14 mouse cellular contexts compared by ENCODE assay signal in genomic region chr8:128424626-128425333, GRCm38 (mm10).
DNase-seq lines count a peak whose midpoint lies in the region; ATAC-seq and TF ChIP-seq lines count a peak whose summit lies in the region.
"Had no signal": no experiment of that assay in that cellular context is flagged by ENCODE, and none has a peak within 500 bp of the region (broad histone marks: within the 10 kb centered on the region; RNA-seq: fewer than 3 reads in every experiment).

No protein-coding gene starts in this region.

- peak; percentile 36; the same call in 1 of the 2 replicates for ATAC-seq in kidney, postnatal 0 days (replicated peaks; ENCODE audit: low FRiP score, low read depth)
- ATAC-seq in intestine, embryonic 16.5 days, result peak; percentile 99
- ATAC-seq in liver, embryonic 14.5 days (ENCODE audit: insufficient read depth), result peak; percentile 39
- no peak for ATAC-seq in midbrain, embryonic 16.5 days
- no peak for ATAC-seq in megakaryocyte progenitor cell, adult 5-6 weeks (replicated peaks; ENCODE audit: poor library complexity)
- ATAC-seq: forebrain, embryonic 16.5 days had no signal

- no peak for TF ChIP-seq CTCF in kidney, postnatal 0 days (IDR thresholded peaks at IDR 0.05; ENCODE audit: low read depth)
- TF ChIP-seq CTCF in liver, embryonic 14.5 days (IDR thresholded peaks at IDR 0.05; ENCODE audit: low read depth), result no peak

- DNase-seq in kidney, postnatal 0 days (ENCODE audit: low spot score), result peak; percentile 78
- DNase-seq in kidney, postnatal 10 days, result no peak
- DNase-seq in liver, embryonic 14.5 days (ENCODE audit: low read depth in 3 of 3, low spot score in 3 of 3), result peak in 1 of 3 experiments; percentile 2
- no peak for DNase-seq in urinary bladder, adult 18-20 months (ENCODE audit: low spot score in 2 of 2)
- DNase-seq: cerebellum, adult 9-10 months; gastrocnemius, postnatal 36 days; layer of hippocampus, adult 9-11 months; thymus, postnatal 14 days had no signal

- H3K4me2 ChIP-seq in kidney, postnatal 0 days (ENCODE audit: low read length), result no peak overlapping the region
- no peak overlapping the region for H3K4me2 ChIP-seq in intestine, embryonic 16.5 days (ENCODE audit: low read depth, low read length)
- H3K4me2 ChIP-seq in liver, embryonic 14.5 days (ENCODE audit: low read depth), result no peak overlapping the region
- H3K4me2 ChIP-seq in midbrain, embryonic 16.5 days (ENCODE audit: low read length), result no peak overlapping the region
- H3K4me2 ChIP-seq: hindbrain, embryonic 15.5 days; neural tube, embryonic 13.5 days had no signal

- no peaks in the 10 kb centered on the region for H3K27me3 ChIP-seq in kidney, postnatal 0 days (ENCODE audit: insufficient read depth, low read length)
- H3K27me3 ChIP-seq in intestine, embryonic 16.5 days (replicated peaks; ENCODE audit: control insufficient read depth, insufficient read depth, low read length), result no peaks in the 10 kb centered on the region
- no peaks in the 10 kb centered on the region for H3K27me3 ChIP-seq in liver, embryonic 14.5 days (ENCODE audit: control insufficient read depth, insufficient read depth, low read length)
- H3K27me3 ChIP-seq in midbrain, embryonic 16.5 days (ENCODE audit: control insufficient read depth, insufficient read depth, low read depth, low read length), result no peaks in the 10 kb centered on the region
- H3K27me3 ChIP-seq: hindbrain, embryonic 15.5 days; neural tube, embryonic 13.5 days had no signal

- no peak overlapping the region for H3K27ac ChIP-seq in kidney, postnatal 0 days
- H3K27ac ChIP-seq in intestine, embryonic 16.5 days (ENCODE audit: low read length), result no peak overlapping the region
- no peak overlapping the region for H3K27ac ChIP-seq in liver, embryonic 14.5 days
- no peak overlapping the region for H3K27ac ChIP-seq in midbrain, embryonic 16.5 days (ENCODE audit: low read length)
- H3K27ac ChIP-seq: hindbrain, embryonic 15.5 days; neural tube, embryonic 13.5 days had no signal

- WGBS in kidney, postnatal 0 days, result 31% methylated on average over 7 of the region's 7 CpGs
- 59% methylated on average over 7 of the region's 7 CpGs for whole genome bisulfite sequencing in intestine, embryonic 16.5 days
- 51% methylated on average over 7 of the region's 7 CpGs for WGBS in liver, embryonic 14.5 days (ENCODE audit: insufficient replicate concordance)
- WGBS in midbrain, embryonic 16.5 days, result 86% methylated on average over 7 of the region's 7 CpGs

- peaks cover 27% of the 10 kb centered on the region for H3K36me3 ChIP-seq in kidney, postnatal 0 days (ENCODE audit: insufficient read depth, low read length)
- no peaks in the 10 kb centered on the region; the same call in 1 of the 2 replicates for H3K36me3 ChIP-seq in intestine, embryonic 16.5 days (ENCODE audit: control insufficient read depth, insufficient read depth, low read length)
- no peaks in the 10 kb centered on the region for H3K36me3 ChIP-seq in liver, embryonic 14.5 days (replicated peaks; ENCODE audit: control insufficient read depth, insufficient read depth, low read depth)
- peaks cover 10% of the 10 kb centered on the region for H3K36me3 ChIP-seq in midbrain, embryonic 16.5 days (ENCODE audit: control insufficient read depth, insufficient read depth, low read length)

- H3K9me3 ChIP-seq in kidney, postnatal 0 days (replicated peaks; ENCODE audit: low read length), result no peaks in the 10 kb centered on the region
- H3K9me3 ChIP-seq in intestine, embryonic 16.5 days (ENCODE audit: control insufficient read depth, low read length), result no peaks in the 10 kb centered on the region
- no peaks in the 10 kb centered on the region for H3K9me3 ChIP-seq in liver, embryonic 14.5 days (ENCODE audit: control insufficient read depth, low read length)
- no peaks in the 10 kb centered on the region for H3K9me3 ChIP-seq in midbrain, embryonic 16.5 days (replicated peaks; ENCODE audit: control insufficient read depth, low read length, poor library complexity, severe bottlenecking)
- H3K9me3 ChIP-seq: hindbrain, embryonic 15.5 days; neural tube, embryonic 13.5 days had no signal

- H3K4me1 ChIP-seq in kidney, postnatal 0 days (replicated peaks; ENCODE audit: insufficient read depth, low read length), result no peaks in the 10 kb centered on the region; the same call in 1 of the 2 replicates
- H3K4me1 ChIP-seq in intestine, embryonic 16.5 days (ENCODE audit: control insufficient read depth, insufficient read depth, low read length), result peaks cover 6% of the 10 kb centered on the region; the same call in 1 of the 2 replicates
- H3K4me1 ChIP-seq in liver, embryonic 14.5 days (replicated peaks; ENCODE audit: control insufficient read depth in 2 of 2, insufficient read depth in 2 of 2, low read length in 1 of 2), result peaks cover 0 to 7% of the 10 kb centered on the region in 2 experiments; a peak in 2 of 4 replicates
- H3K4me1 ChIP-seq in midbrain, embryonic 16.5 days (ENCODE audit: control insufficient read depth, insufficient read depth, low read length), result no peaks in the 10 kb centered on the region
- H3K4me1 ChIP-seq: hindbrain, embryonic 15.5 days had no signal

- no peak overlapping the region for H3K4me3 ChIP-seq in kidney, postnatal 0 days (replicated peaks; ENCODE audit: low read depth, low read length)
- H3K4me3 ChIP-seq in intestine, embryonic 16.5 days (ENCODE audit: low read length), result no peak overlapping the region
- no peak overlapping the region for H3K4me3 ChIP-seq in liver, embryonic 14.5 days (ENCODE audit: insufficient read depth in 1 of 2, low read depth in 2 of 2, low read length in 2 of 2)
- H3K4me3 ChIP-seq in midbrain, embryonic 16.5 days (ENCODE audit: low read depth, low read length), result no peak overlapping the region
- H3K4me3 ChIP-seq: hindbrain, embryonic 15.5 days; neural tube, embryonic 13.5 days had no signal

- no peak overlapping the region for H3K9ac ChIP-seq in kidney, postnatal 0 days (ENCODE audit: low read depth, low read length)
- no peak overlapping the region for H3K9ac ChIP-seq in intestine, embryonic 16.5 days (ENCODE audit: low read depth, low read length)
- H3K9ac ChIP-seq in liver, embryonic 14.5 days (replicated peaks), result no peak overlapping the region
- H3K9ac ChIP-seq in midbrain, embryonic 16.5 days (ENCODE audit: low read depth, low read length), result no peak overlapping the region
- H3K9ac ChIP-seq: hindbrain, embryonic 15.5 days; neural tube, embryonic 13.5 days had no signal

- no peak for TF ChIP-seq EP300 in liver, embryonic 14.5 days (IDR thresholded peaks at IDR 0.05; ENCODE audit: low read depth)

Comparison
In these comparisons a context has a peak if more than half of its experiments do, and no peak if none do; other contexts are left out.
1. ATAC-seq: peak in kidney, postnatal 0 days (single experiment), intestine, embryonic 16.5 days (single experiment) and liver, embryonic 14.5 days (single experiment); none in midbrain, embryonic 16.5 days (single experiment) and megakaryocyte progenitor cell, adult 5-6 weeks (single experiment).